Mouse (Mus musculus) small intestine, adult 2 months (tissue): Measurements from ENCODE around the gene C1s1. TPM values are rescaled to one million over a fixed set of nuclear protein-coding genes. Genes with fewer than 3 reads are reported as not detected.
"Not testable (repeated sequence)": the region's sequence is repeated elsewhere in the genome, so short reads cannot be mapped to it uniquely, and the experiment has no call there.

Source experiments
- H3K27ac ChIP-seq: fragments of 200-500 bp; 2 replicates; pipeline ENCODE4 v1.5.1; 2012; ENCODE audit warnings: low read depth, low read length, control low read depth, inconsistent platforms; ENCODE audit not compliant: insufficient read depth
- H3K27me3 ChIP-seq: fragments of 200-500 bp; 2 replicates; pipeline ENCODE4 v1.6.1; 2012; ENCODE audit warnings: mild to moderate bottlenecking, moderate library complexity, low read length, inconsistent platforms; ENCODE audit not compliant: control insufficient read depth, insufficient read depth
- H3K36me3 ChIP-seq: fragments of 200-500 bp; 2 replicates; pipeline ENCODE4 v1.6.1; 2012; ENCODE audit warnings: mild to moderate bottlenecking, low read length, control low read depth, inconsistent platforms; ENCODE audit not compliant: control insufficient read depth, insufficient read depth
- H3K4me1 ChIP-seq: fragments of 200-500 bp; 2 replicates; pipeline ENCODE4 v1.6.1; 2012; ENCODE audit warnings: low read length, inconsistent platforms, mixed read lengths; ENCODE audit not compliant: control insufficient read depth, insufficient read depth, insufficient read length
- H3K4me3 ChIP-seq: fragments of 200-500 bp; 2 replicates; pipeline ENCODE4 v1.5.1; 2012; ENCODE audit warnings: low read depth, mild to moderate bottlenecking, control low read depth, inconsistent platforms, low read length, moderate library complexity
- CTCF ChIP-seq: fragments of 200-500 bp; IDR thresholded peaks from 2 replicates; pipeline ENCODE4 v1.5.1; 2012; ENCODE audit warnings: low read depth, mild to moderate bottlenecking, control low read depth, inconsistent platforms, low read length, moderate library complexity, mixed read lengths; ENCODE audit not compliant: insufficient replicate concordance, insufficient read length; ENCODE audit errors: extremely low read depth
- POLR2A ChIP-seq: fragments of 200-500 bp; IDR thresholded peaks from 2 replicates; pipeline ENCODE4 v1.6.1; 2012; ENCODE audit warnings: low read depth, mild to moderate bottlenecking, control low read depth, inconsistent platforms, low read length, moderate library complexity
- WGBS: fragments of 180-500 bp; shearing (Covaris S2); methylation state at CpG from one replicate; pipeline ENCODE4 v1.1.7; 2018; 5-methylcytosine and 5-hydroxymethylcytosine counted together
- polyA plus RNA-seq: library from polyadenylated mRNA; depleted of rRNA; stranded (reverse); fragments of >200 nt; gene quantifications from 2 replicates; pipeline ENCODE4 v1.2.3, GENCODE M21; 2012

C1s1 gene
- polyA plus RNA-seq, 1 experiment: 9.3 TPM

DNA sequence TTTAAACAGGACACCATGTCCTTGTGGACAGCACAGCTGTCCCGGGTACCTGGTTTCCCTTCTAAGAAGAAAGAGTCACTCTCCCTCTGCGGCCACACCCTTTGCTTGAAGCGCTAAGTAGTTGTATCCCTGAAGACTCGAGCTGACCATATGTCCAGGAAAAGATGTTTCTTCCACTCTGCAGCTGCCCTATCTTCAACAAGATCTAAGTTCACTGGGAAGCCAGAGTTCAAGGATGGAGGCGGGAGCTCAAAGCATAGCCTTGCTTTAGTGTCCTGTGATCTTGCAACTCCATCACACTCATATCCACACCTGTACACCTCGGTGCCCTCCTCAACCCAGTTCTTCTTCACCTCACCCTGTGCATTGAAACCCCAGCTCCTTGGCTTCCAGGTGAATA is 30.2 kb downstream of the C1s1 start:
- no peaks in the 10 kb centered on the region for H3K36me3 ChIP-seq
- H3K27ac ChIP-seq: no peak overlapping the region
- H3K4me3 ChIP-seq: no peak overlapping the region
- WGBS: 32% methylated on average over 6 of the region's 6 CpGs
- H3K27me3 ChIP-seq: no peaks in the 10 kb centered on the region
- TF ChIP-seq CTCF: no peak
- TF ChIP-seq POLR2A: no peak
- H3K4me1 ChIP-seq: no peaks in the 10 kb centered on the region; the same call in 1 of the 2 replicates

DNA sequence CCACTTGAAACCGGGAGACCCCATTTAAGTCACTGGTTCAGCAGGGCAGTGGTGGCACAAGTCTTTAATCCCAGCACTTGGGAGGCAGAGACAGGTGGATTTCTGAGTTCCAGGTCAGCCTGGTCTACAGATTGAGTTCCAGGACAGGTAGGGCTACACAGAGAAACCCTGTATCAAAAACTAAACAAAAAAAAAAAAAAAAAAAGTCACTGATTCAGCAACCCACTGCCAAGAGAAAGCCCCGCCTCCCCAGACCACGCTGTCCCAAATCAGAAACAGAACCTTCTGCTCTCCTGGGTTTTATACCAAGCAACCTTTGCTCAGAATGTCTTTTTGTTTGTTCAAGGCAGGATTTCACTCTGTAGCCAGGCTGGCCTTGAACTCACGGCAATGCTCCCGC is 33.0 kb downstream of the C1s1 start:
- 58% methylated on average over 5 of the region's 5 CpGs for WGBS
- not testable (repeated sequence) for H3K4me1 ChIP-seq, H3K27ac ChIP-seq, H3K27me3 ChIP-seq, H3K36me3 ChIP-seq, H3K4me3 ChIP-seq

DNA sequence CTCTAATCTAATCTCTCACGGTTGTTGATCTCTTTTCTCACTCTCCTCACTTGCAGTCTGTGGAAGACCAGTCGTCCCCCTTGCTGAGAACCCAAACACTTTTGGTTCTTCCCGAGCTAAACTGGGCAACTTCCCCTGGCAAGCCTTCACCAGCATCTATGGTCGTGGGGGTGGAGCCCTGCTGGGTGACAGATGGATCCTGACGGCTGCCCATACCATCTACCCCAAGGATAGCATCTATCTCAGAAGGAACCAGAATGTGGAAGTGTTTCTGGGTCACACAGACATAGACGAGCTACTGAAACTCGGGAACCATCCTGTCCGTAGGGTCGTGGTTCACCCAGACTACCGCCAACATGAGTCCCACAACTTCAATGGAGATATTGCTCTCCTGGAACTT is 33.9 kb downstream of the C1s1 start:
- Histone ChIP-seq H3K27me3 (no peaks in the 10 kb centered on the region), H3K4me3 (no peak overlapping the region), H3K27ac (no peak overlapping the region), H3K36me3 (no peaks in the 10 kb centered on the region), H3K4me1 (no peaks in the 10 kb centered on the region; the same call in 1 of the 2 replicates)
- 83% methylated on average over 10 of the region's 10 CpGs for WGBS
- TF ChIP-seq POLR2A (no peak), CTCF (no peak)

DNA sequence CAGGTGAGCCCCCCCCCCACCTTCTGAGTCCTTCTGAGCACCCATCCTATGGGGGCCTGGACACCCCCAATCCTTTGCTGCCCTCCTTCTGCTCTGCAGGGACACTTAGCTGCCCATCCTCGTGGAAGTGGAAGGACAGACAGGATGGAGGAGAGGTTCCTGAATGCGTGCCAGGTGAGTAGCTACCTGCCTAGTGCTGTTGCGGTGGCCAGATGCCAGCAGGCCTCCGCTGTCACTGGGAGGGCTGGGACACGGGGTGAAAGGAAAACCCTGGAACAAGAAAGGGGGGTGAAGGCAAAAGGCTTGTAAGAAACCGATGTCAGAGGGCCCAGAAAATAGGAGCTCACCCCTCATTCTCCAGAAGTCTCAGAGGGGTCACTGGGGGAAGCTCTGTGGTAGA is 35.2 kb downstream of the C1s1 start:
- Histone ChIP-seq H3K27ac (no peak overlapping the region), H3K36me3 (no peaks in the 10 kb centered on the region), H3K27me3 (no peaks in the 10 kb centered on the region), H3K4me1 (no peaks in the 10 kb centered on the region; the same call in 1 of the 2 replicates), H3K4me3 (no peak overlapping the region)
- WGBS: 22% methylated on average over 6 of the region's 6 CpGs
- TF ChIP-seq POLR2A: no peak
- no peak for TF ChIP-seq CTCF

DNA sequence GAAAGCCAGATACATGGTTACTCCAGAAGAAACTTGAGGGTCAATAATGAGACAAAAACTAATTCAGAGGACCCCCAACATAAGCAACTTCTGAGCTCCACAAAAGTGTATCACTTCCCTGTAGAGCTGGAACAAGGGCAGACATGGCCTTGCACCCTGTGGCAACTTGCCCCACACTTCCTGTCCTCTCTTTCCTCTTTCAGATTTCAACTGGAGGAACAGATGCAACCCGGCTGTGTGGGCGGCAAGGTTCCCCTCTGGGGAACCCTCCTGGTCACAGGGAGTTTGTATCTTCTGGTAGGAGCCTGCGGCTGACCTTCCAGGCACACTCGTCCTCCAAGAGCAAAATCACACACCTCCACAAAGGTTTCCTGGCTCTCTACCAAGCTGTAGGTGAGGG is 37.1 kb downstream of the C1s1 start:
- H3K4me3 ChIP-seq: no peak overlapping the region
- no peaks in the 10 kb centered on the region for H3K36me3 ChIP-seq
- H3K27me3 ChIP-seq: no peaks in the 10 kb centered on the region
- WGBS: 27% methylated on average over 4 of the region's 4 CpGs
- no peak for TF ChIP-seq POLR2A
- no peak for TF ChIP-seq CTCF
- no peak overlapping the region for H3K27ac ChIP-seq
- H3K4me1 ChIP-seq: 0 out of 2 replicates have a peak, but pooled peaks cover 3% of the 10 kb centered on the region

DNA sequence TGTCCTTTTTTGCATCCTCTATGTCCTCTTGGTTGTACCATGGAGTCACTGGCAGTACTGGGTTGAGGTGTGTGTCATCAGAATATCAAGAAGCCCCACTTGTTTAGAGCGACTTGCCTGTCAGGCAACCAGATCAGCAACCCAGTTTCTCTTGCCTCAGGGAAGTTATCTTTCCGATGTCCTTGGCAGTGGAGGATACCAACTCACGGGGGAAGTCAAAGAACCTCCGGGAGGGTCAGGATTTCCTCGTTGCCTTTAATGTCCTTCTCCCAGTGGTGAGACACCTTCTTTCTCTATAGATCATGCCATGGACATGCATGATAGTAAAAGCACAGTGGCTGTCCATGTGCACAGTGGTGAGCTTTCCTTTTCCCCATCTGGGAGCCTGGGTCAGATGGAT is 40.1 kb downstream of the C1s1 start:
- no peaks in the 10 kb centered on the region for H3K27me3 ChIP-seq
- H3K36me3 ChIP-seq: no peaks in the 10 kb centered on the region
- H3K4me3 ChIP-seq: no peak overlapping the region
- TF ChIP-seq POLR2A (no peak), CTCF (no peak)
- no peak overlapping the region for H3K27ac ChIP-seq
- WGBS: 80% methylated on average over 5 of the region's 5 CpGs
- 0 out of 2 replicates have a peak, but pooled peaks cover 3% of the 10 kb centered on the region for H3K4me1 ChIP-seq

DNA sequence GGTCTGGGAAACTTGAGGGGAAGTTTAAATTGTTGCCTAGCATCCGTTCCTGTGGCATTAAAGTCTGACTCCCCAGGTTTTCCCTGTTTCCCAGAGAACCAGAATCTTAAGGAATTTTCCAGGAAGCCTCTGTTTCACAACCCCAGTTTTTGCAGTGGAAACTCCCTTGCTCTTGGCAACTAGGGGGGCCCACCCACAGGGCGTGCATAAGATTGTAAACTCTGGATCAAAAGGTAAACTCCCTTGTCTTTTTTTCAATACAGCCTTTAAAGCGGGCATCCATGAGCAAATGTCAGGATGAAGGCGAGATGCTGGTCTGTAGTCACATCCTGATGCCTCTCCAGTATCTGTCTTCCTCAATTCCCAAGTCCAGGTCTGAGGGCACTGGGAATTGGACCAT is 40.7 kb downstream of the C1s1 start:
- TF ChIP-seq POLR2A (no peak), CTCF (no peak)
- H3K4me1 ChIP-seq: 0 out of 2 replicates have a peak, but pooled peaks cover 3% of the 10 kb centered on the region
- H3K36me3 ChIP-seq: no peaks in the 10 kb centered on the region
- WGBS: 79% methylated on average over 4 of the region's 4 CpGs
- no peak overlapping the region for H3K27ac ChIP-seq
- H3K27me3 ChIP-seq: no peaks in the 10 kb centered on the region
- H3K4me3 ChIP-seq: no peak overlapping the region

DNA sequence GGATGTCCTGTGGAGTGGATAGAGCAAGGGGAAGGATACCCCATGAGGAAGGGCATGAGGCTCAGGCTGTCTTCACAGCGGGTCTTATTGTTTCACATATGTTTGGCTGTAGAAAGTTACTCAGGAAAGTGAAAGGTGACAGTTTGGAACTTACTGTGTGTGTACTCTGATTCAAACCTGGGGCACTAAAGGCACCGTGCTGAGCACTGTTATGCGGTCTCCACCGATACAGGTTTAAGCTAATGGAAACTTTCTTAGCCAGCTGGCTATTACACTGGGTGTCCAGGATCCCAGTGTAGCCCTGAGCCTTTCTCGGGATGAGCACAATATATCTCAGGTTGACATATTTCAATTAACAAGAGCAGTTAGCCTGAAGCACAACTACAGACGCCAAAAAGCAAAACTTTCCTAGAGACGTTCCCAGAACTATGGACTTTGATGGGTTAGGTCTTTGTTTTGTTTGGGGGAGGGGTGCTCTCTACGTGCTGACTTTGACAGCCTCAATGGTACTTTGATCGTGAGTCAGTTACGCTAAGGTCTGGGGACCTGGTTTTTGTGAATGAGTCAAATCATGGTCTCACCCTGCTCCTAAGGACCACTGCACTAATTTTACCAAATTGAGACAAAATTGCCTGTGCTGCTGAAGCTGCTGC is 42.1 kb downstream of the C1s1 start:
- Histone ChIP-seq H3K4me3 (no peak overlapping the region), H3K36me3 (no peaks in the 10 kb centered on the region), H3K4me1 (0 out of 2 replicates have a peak, but pooled peaks cover 3% of the 10 kb centered on the region), H3K27me3 (no peaks in the 10 kb centered on the region), H3K27ac (no peak overlapping the region)
- TF ChIP-seq POLR2A (no peak), CTCF (no peak)
- whole genome bisulfite sequencing: 33% methylated on average over 10 of the region's 10 CpGs
